Mouse (Mus musculus): Measurements from ENCODE around the gene Cfd. TPM values are rescaled to one million over a fixed set of nuclear protein-coding genes. Genes with fewer than 3 reads are reported as not detected.
A peak's percentile ranks its signal among the peaks of the same experiment; 100 is the strongest.

Gene Cfd
- polyA plus RNA-seq, 1 experiment from 2014 or later: not detected

GRCm38 (mm10) chr10:79858416-79859074 lies 32.1 kb upstream of the Cfd start:
- no peak for ATAC-seq (ENCODE audit: low read depth)
- Histone ChIP-seq H3K4me1 (ENCODE audit: control insufficient read depth, insufficient read depth, low read length) (peaks cover 38% of the 10 kb centered on the region), H3K9me3 (ENCODE audit: control insufficient read depth, low read length) (no peaks in the 10 kb centered on the region), H3K9ac (replicated peaks; ENCODE audit: low read depth, low read length) (peak overlapping the region; percentile 12; the same call in 1 of the 2 replicates), H3K4me3 (ENCODE audit: low read depth, low read length) (no peak overlapping the region), H3K27me3 (ENCODE audit: control insufficient read depth, insufficient read depth, low read length) (no peaks in the 10 kb centered on the region; the same call in 1 of the 2 replicates), H3K27ac (ENCODE audit: low read depth, low read length) (peak overlapping the region; percentile 56), H3K36me3 (ENCODE audit: control insufficient read depth, insufficient read depth, low read length) (peaks cover 57% of the 10 kb centered on the region), H3K4me2 (ENCODE audit: low read depth, low read length) (peak overlapping the region; percentile 99; the same call in 1 of the 2 replicates)
- 48% methylated on average over 16 of the region's 17 CpGs for WGBS

- Histone ChIP-seq H3K27ac (ENCODE audit: low read depth, low read length) (no peak overlapping the region), H3K9me3 (ENCODE audit: control insufficient read depth, low read length) (no peaks in the 10 kb centered on the region), H3K4me2 (ENCODE audit: low read depth, low read length) (no peak overlapping the region), H3K9ac (replicated peaks; ENCODE audit: low read depth, low read length) (no peak overlapping the region), H3K4me1 (ENCODE audit: control insufficient read depth, insufficient read depth, low read length) (peaks cover 38% of the 10 kb centered on the region), H3K4me3 (ENCODE audit: low read depth, low read length) (no peak overlapping the region), H3K27me3 (ENCODE audit: control insufficient read depth, insufficient read depth, low read length) (no peaks in the 10 kb centered on the region; the same call in 1 of the 2 replicates), H3K36me3 (ENCODE audit: control insufficient read depth, insufficient read depth, low read length) (peaks cover 57% of the 10 kb centered on the region)
- WGBS: 87% methylated on average over 11 of the region's 11 CpGs
- no peak for ATAC-seq (ENCODE audit: low read depth)
These were observed 31.5 kb upstream of the Cfd start for GRCm38 (mm10) chr10:79859116-79859515.

- no peaks in the 10 kb centered on the region for H3K9me3 ChIP-seq (ENCODE audit: control insufficient read depth, low read length)
- no peak overlapping the region for H3K4me2 ChIP-seq (ENCODE audit: low read depth, low read length)
- 0 out of 2 replicates have a peak overlapping the region, but pooled peaks have one; percentile 11 for H3K9ac ChIP-seq (replicated peaks; ENCODE audit: low read depth, low read length)
- H3K27ac ChIP-seq (ENCODE audit: low read depth, low read length): no peak overlapping the region
- 92% methylated on average over 26 of the region's 26 CpGs for WGBS
- H3K4me1 ChIP-seq (ENCODE audit: control insufficient read depth, insufficient read depth, low read length): peaks cover 41% of the 10 kb centered on the region
- no peaks in the 10 kb centered on the region; the same call in 1 of the 2 replicates for H3K27me3 ChIP-seq (ENCODE audit: control insufficient read depth, insufficient read depth, low read length)
- H3K4me3 ChIP-seq (ENCODE audit: low read depth, low read length): no peak overlapping the region
- no peak for ATAC-seq (ENCODE audit: low read depth)
- H3K36me3 ChIP-seq (ENCODE audit: control insufficient read depth, insufficient read depth, low read length): peaks cover 67% of the 10 kb centered on the region
These were observed 30.4 kb upstream of the Cfd start for GRCm38 (mm10) chr10:79860079-79860911.

GRCm38 (mm10) chr10:79861230-79862048 lies 29.2 kb upstream of the Cfd start:
- Histone ChIP-seq H3K4me1 (ENCODE audit: control insufficient read depth, insufficient read depth, low read length) (peaks cover 31% of the 10 kb centered on the region), H3K9ac (replicated peaks; ENCODE audit: low read depth, low read length) (no peak overlapping the region), H3K4me3 (ENCODE audit: low read depth, low read length) (no peak overlapping the region), H3K27ac (ENCODE audit: low read depth, low read length) (no peak overlapping the region), H3K9me3 (ENCODE audit: control insufficient read depth, low read length) (no peaks in the 10 kb centered on the region), H3K27me3 (ENCODE audit: control insufficient read depth, insufficient read depth, low read length) (no peaks in the 10 kb centered on the region; the same call in 1 of the 2 replicates), H3K36me3 (ENCODE audit: control insufficient read depth, insufficient read depth, low read length) (peaks cover 79% of the 10 kb centered on the region), H3K4me2 (ENCODE audit: low read depth, low read length) (no peak overlapping the region)
- 74% methylated on average over 25 of the region's 25 CpGs for WGBS
- ATAC-seq (ENCODE audit: low read depth): no peak

- Histone ChIP-seq H3K9me3 (ENCODE audit: control insufficient read depth, low read length) (no peaks in the 10 kb centered on the region), H3K4me2 (ENCODE audit: low read depth, low read length) (no peak overlapping the region), H3K9ac (replicated peaks; ENCODE audit: low read depth, low read length) (no peak overlapping the region), H3K27me3 (ENCODE audit: control insufficient read depth, insufficient read depth, low read length) (no peaks in the 10 kb centered on the region; the same call in 1 of the 2 replicates), H3K4me3 (ENCODE audit: low read depth, low read length) (no peak overlapping the region), H3K36me3 (ENCODE audit: control insufficient read depth, insufficient read depth, low read length) (peaks cover 82% of the 10 kb centered on the region), H3K4me1 (ENCODE audit: control insufficient read depth, insufficient read depth, low read length) (peaks cover 23% of the 10 kb centered on the region), H3K27ac (ENCODE audit: low read depth, low read length) (no peak overlapping the region)
- no peak for ATAC-seq (ENCODE audit: low read depth)
- WGBS: 77% methylated on average over 23 of the region's 23 CpGs
These were observed 28.4 kb upstream of the Cfd start for GRCm38 (mm10) chr10:79862049-79862788.

GRCm38 (mm10) chr10:79862925-79863324 lies 27.7 kb upstream of the Cfd start:
- Histone ChIP-seq H3K27ac (ENCODE audit: low read depth, low read length) (no peak overlapping the region), H3K36me3 (ENCODE audit: control insufficient read depth, insufficient read depth, low read length) (peaks cover 83% of the 10 kb centered on the region), H3K4me2 (ENCODE audit: low read depth, low read length) (no peak overlapping the region), H3K9me3 (ENCODE audit: control insufficient read depth, low read length) (no peaks in the 10 kb centered on the region), H3K4me1 (ENCODE audit: control insufficient read depth, insufficient read depth, low read length) (peaks cover 16% of the 10 kb centered on the region), H3K27me3 (ENCODE audit: control insufficient read depth, insufficient read depth, low read length) (no peaks in the 10 kb centered on the region; the same call in 1 of the 2 replicates), H3K9ac (replicated peaks; ENCODE audit: low read depth, low read length) (no peak overlapping the region), H3K4me3 (ENCODE audit: low read depth, low read length) (no peak overlapping the region)
- no peak for ATAC-seq (ENCODE audit: low read depth)
- 77% methylated on average over 10 of the region's 10 CpGs for WGBS

- Histone ChIP-seq H3K27ac (ENCODE audit: low read depth, low read length) (peak overlapping the region; percentile 39), H3K9ac (replicated peaks; ENCODE audit: low read depth, low read length) (no peak overlapping the region), H3K9me3 (ENCODE audit: control insufficient read depth, low read length) (no peaks in the 10 kb centered on the region), H3K4me1 (ENCODE audit: control insufficient read depth, insufficient read depth, low read length) (0 out of 2 replicates have a peak, but pooled peaks cover 4% of the 10 kb centered on the region), H3K36me3 (ENCODE audit: control insufficient read depth, insufficient read depth, low read length) (peaks cover 69% of the 10 kb centered on the region), H3K27me3 (ENCODE audit: control insufficient read depth, insufficient read depth, low read length) (no peaks in the 10 kb centered on the region; the same call in 1 of the 2 replicates), H3K4me3 (ENCODE audit: low read depth, low read length) (no peak overlapping the region), H3K4me2 (ENCODE audit: low read depth, low read length) (no peak overlapping the region)
- WGBS: 54% methylated on average over 10 of the region's 10 CpGs
- peak; percentile 12; the same call in 1 of the 2 replicates for ATAC-seq (ENCODE audit: low read depth)
These were observed 26.1 kb upstream of the Cfd start for GRCm38 (mm10) chr10:79864351-79865188.
